Mouse (Mus musculus) adrenal gland, postnatal 14 days (tissue): ENCODE results near the gene Sh3rf1. TPM values are rescaled to one million over a fixed set of nuclear protein-coding genes. Genes with fewer than 3 reads are reported as not detected.
A peak's percentile ranks its signal among the peaks of the same experiment; 100 is the strongest.

Source experiments
- DNase-seq: peaks from one replicate; pipeline ENCODE4 v3.0.0; 2021; ENCODE audit warnings: mixed read lengths
- total RNA-seq: library from RNA; stranded (reverse); gene quantifications from 2 replicates; pipeline ENCODE4 v1.2.3, GENCODE M21; 2021

Sh3rf1 gene
- total RNA-seq, 1 experiment from 2014 or later = 9.3 TPM

DNA sequence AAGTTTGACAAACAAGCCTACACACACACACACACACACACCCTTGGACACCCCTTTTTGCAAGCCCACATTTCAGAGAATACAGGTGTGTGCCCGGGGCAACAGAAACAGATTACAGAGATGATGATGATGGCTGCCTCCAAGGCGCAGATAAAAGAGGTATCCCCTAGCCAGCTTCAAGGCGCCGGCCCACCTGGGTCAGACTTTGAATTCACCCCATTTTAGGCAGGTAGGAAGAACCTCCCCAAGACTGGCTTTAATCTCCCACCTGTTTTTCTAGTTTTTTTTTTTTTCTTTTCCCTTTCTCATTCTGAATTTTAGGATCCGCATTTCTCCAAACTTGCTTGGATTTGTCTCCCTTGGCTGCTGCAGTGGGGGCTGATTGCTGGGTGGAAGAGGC is 389 bp upstream of the Sh3rf1 start:
- no peak for DNase-seq

DNA sequence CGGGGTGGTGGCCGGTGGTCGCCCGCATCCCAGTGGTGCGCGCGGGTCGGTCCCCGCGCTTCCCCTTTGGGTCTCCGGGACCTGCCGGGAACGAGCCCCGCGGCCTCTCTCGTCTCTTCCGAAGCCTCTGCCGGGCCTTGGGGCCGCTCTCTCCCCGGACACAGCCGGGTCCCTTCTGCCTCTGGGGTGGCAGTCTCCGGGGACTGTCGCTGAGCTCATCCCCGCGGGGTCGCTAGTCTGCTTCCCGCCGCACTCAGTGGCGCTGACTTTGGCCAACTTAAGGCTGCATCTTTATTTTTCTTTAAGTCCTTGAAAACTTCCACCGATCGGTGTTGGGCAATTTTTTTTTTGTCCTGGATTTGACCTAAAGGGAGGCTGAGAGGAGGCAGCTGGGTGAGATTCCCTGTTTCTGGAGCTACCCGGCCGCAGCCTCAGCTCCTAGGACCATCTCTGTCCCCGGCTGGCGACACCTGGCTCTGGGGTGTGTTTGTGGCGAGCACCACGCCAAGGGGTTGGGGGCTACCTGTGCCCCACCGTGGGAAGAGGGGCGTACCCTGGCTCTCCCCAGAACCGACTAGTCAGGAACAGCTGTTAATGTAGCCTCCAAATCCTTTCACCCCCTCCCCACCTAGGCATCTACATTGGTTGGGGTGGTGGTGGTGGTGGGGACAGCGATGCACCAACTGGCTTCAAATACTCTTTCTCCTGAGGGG is 864 bp downstream of the Sh3rf1 start:
- DNase-seq = peak; percentile 77

DNA sequence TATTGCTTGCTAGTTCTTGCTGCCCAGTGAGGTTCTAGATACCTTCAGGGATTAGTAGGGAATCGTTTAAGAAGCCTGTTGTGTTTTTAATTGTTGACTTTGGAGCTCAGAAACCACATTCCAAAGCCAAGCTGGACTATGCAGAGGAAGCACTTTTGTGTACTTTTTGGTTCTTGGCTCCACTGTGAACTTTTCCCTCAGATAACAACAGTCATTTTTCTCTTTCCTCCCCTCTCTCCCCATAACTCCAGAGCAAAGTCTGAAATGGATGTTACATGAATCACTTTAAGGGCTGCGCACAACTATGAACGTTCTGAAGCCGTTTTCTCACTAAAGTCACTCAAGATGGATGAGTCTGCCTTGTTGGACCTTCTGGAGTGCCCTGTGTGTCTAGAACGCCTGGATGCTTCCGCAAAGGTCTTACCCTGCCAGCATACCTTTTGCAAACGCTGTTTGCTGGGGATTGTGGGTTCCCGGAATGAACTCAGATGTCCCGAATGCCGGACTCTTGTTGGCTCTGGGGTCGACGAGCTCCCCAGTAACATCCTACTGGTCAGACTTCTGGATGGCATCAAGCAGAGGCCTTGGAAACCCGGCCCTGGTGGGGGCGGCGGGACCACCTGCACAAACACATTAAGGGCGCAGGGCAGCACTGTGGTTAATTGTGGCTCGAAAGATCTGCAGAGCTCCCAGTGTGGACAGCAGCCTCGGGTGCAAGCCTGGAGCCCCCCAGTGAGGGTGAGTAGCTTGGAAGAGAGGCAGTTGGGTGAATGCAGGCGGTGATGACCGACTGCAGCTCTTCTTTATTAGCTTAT is 2.1 kb downstream of the Sh3rf1 start:
- no peak for DNase-seq

DNA sequence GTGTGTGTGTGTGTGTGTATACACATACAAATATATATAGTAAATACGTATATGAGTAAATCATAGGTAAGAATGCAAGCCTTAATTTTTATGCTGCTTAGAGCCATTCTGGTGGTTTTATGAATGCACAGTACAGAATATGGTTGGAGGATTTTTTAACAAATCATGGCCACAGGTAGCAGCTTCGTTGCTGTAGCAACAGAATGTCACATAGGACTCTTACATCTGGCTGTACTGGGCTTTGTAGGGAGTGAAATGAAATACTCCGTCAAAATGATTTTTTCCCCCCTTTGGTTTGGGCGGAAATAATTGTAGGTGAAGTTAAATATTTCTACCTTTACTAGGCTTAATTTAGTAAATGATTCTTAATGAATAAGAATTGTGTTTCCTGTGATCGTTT is 3.0 kb downstream of the Sh3rf1 start:
- no peak for DNase-seq

DNA sequence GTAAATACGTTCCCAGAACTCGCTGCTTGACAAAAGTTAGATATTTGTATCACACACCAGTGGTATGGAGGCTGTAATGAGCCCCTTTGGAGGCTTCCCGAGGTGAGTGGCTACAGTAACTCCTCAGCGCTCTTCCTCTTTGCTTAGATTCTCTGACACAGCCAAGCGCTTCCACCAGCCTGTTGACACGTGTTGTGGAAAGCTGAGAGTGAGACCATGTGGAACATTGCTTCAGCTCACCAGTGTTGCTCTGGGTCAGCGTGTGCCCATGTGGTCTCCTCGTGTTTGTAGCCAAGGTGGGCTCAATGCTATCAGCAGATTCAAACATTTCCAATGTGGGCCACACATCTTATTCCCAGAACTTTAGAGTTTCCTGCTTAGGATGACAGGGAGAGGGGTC is 5.0 kb downstream of the Sh3rf1 start:
- DNase-seq = no peak

DNA sequence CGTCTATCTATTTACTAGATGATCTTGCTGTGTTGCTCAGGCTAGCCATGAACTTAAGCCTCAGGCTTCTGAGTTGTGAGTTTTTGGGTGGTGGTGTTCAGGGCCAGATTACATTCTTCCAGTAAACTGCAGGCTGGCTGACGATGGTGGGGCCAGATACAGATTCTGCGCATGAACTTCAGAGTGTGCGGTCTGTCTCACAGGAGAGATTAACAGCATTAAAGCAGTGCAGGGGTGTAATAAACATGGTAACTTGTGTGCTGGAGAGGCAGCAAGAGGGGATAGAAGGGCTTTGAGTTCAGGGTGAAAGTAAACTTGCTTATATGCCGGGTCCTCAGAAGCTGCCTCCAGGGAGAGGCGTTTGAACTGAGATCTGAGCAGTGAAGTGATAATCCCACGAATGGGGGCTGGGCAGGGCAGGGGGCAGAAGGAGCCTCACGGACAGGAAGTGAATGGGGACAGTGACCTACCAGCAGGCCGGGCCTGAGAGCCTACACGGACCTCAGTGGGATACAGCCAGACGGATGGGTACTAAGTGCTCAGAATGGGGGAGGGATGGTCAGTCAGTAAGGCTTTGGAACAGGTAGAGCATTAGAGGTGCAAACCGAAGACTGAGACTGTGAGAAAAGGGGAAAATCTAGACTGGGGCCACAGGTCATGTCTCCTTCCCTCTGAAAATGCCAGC is 6.0 kb downstream of the Sh3rf1 start:
- DNase-seq = no peak

DNA sequence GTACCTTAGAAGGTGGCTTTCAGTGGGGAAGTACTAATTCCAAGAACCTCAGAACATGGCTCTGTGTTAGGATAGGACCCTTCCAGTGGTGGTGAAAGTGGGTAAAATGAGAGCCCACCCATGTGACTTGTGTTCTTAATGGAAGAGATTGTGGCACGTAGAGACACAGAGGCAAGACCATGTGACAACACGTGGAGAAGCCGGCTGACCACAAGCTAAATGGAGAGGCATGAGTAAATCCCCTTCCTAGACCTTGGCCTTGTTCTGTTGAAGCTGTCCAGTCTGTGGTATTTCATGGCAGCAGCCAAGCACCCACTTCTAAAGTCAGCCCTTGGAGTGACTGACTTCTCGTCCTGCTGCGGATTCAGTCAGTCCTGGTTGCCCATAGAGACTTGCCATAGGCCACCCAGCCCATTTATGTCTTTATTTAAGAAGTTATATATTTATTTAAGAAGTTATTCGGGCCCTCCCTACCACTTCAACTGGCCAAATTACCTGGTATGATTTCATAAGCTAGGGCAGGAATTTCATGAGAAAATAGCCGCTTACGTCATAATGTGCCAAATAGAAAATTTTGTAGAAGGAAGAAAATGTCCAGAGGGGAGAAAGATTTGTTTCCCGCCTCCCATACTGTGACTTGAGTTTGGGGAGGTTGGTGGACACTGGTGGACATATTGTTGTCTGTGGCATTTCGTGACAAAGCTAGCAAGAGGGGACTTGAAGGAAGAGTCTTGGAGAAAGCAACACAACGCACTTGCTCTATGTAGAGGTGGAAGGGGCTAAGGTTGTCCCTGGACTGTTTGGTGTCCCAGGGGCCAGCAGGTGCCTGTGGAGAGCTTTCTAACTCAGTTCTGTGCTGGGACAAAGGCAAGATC is 7.4 kb downstream of the Sh3rf1 start:
- DNase-seq = peak; percentile 17

DNA sequence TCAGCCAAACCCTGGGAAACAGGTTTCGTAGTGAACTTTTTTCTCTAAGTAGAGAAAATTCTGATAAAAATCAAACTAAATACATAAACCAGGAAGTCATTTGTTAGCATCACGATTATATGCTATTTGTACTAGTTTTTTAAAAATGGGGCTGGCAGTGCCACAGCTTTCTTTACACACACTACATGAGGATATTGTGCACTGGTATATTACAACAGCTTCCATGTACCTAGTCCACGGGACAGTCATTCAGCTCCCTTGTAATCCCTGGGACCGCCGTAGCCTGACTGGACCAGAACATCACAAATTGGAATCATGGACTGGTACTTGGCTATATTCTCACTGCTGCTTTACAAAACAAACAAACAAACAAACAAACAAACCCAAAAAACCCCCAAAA is 11.8 kb downstream of the Sh3rf1 start:
- no peak for DNase-seq

DNA sequence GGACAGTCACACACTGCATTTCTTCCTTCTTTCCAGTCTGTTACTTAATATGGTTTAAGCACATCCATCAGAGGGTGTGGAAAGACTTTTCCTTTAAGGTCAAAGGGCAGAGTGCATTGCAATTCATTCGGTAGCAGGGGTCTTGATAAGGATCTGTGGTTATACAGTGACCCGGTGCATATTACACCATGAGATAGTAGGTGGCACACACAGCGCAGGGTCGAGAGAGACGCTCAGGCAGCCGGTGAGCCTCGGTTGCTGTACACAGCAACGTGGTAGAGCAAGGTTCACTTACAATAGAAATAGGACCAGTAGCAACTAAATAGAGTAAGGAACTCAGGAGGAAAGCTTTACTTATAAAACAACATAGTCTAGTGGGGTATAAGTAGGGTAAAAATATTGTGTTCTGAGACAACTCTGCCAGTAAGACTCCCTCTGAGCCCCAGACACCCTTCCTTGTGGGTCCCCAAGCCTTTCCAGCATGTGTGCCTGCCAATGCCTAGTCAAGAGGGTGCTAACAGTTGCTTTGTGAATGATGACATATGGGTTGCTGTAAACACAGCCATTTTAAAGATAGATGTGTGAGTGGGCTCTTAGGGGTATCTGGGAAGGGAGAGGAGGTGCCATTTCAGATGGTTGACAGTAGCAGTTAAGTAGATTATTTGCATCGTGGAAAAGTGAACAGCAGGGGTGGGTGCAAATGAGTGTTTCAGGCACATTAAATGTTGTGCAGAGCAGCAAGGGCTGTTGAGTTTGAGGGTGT is 13.0 kb downstream of the Sh3rf1 start:
- no peak for DNase-seq

DNA sequence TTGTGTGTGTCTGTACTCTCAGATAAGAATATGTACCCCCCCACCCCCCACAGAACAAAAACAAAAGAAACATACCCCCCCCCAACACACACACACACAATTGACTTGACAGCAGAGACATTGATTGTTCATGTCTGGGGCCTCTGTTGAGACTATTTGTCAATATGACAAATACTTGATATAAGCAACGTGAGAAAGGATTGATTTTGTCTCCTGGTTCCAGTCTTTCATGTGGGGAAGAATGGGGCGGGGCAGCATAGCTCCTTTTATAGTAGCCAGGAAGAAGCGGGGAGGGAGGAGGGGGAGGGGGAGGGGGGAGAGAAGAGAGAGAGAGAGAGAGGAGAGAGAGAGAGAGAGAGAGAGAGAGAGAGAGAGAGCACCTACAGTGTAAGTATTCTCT is 15.9 kb downstream of the Sh3rf1 start:
- no peak for DNase-seq

DNA sequence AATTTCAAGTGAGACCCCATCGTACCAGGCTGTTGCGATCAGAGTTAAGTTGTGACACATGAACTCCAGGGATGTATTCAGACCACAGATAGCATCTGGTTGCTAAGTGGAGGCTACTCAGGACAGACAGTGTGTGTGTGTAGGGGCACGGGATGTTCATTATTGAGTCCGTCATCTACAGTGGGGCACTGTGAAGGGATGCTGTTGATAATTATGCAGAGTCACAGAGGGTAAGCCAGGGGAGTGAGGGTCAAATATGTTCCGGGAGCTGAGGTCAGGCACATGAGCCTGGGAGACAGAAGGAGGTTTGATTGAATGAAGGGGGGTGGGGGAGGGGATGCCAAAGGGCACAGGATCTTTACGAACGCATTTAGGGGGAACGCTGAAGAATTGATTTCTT is 17.6 kb downstream of the Sh3rf1 start:
- no peak for DNase-seq

DNA sequence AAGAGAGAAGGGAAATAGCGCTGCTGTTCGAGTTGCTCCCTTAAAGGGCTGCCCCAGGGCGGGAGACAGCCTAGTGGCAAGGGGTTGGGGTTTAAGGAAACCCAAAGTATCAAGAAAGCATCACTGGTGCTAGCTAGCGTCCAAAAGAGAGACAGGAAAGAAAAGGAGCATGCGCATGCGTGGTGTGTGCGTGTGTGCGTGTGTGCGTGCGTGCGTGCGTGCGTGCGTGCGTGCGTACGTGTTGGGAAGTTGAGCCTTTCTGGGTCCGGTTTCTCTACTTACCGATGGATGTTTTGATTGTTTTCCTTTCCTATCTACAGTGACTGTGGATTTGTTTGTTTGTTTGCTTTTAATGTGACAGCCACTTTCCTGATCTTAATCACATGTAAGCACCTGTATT is 19.2 kb downstream of the Sh3rf1 start:
- DNase-seq = no peak

DNA sequence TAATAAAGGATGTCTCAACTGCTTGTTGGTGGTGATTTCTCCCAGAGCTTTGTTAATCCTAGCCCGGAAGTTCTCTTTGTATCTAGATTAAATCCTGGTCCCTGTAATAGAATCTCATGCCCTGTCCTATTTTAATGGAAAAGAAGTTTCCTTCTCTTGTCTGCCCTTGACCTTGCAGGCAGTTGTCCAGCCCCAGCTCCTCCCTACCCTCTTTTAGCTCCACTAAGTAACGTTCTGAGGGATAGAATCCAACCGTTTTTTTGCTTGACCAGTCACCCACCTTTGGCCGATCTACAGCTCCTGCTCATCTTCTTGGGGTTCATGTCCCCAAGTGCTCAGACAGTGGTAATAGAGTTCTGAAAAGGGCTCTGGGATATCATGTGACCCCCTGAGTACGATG is 19.8 kb downstream of the Sh3rf1 start:
- DNase-seq = no peak

DNA sequence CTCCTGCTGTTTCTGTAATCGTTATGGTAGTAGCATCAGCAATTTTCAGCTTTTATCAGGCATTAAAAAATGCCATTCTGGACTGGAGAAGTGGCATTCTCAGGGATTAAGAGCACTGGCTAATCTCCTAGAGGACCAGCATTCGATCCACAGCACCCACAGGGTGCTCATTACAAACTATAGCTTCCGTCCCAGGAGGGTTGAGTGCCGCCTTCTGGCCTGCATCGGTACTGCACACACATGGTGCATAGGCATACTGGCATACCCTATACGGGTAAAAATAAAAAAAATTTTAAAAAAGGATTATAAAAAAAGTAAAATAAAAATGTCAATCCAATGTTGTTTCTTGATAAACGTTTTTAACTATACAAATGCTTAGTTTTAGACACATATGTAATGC is 20.5 kb downstream of the Sh3rf1 start:
- DNase-seq = no peak

DNA sequence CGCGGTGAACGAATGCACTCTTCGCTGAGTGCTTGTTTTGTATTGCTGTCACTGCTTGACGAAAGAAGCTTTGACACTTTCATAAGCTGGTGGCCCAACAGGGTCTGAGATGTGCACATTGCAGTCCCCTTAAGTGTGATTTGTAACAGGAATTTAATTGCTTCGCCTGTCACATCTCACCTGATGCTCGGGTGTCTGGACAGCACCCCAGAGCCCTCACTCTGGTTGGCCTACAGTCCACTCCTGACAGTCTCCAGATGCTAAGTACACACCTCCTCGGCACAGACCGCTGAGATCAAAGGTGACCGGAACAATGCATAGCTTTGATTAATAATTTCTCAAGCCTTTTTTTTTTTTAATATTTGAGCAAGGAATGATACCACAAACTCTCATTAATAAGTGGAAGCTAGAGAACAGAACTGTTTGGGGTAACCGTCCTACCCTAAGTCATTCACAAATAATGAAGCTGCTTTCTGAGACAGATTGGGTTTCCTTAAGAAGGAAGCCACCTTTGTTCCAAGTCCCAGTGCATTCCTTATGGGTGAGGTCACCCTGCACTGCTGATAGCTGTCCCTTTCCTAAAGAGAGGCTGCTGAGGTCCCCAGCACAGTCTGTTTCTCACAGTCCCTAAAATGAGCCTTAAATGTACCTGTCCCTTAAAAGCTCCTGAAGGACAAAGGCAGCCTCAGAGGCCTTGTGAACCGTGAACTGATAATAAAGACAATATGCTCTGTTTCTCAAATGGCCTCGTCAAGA is 23.8 kb downstream of the Sh3rf1 start:
- DNase-seq = no peak

DNA sequence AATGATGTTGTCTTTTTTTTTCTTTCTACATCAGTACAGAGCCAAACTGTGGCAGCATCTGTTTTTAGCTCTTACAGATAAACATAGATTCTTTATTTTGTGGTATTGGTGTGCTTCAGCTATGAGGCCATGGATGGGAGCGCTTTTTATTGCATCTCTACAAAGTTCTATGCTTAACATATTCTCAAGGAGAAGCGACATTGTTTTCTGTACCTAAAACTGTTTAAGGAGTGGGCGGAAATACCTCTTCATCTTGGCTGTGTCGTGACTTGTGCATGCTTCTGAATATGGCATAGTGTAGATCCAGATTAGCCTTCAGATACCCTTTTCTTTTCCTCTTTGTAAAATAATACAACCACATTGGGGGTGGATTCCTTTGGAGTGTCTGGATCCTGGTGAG is 25.8 kb downstream of the Sh3rf1 start:
- DNase-seq = no peak

DNA sequence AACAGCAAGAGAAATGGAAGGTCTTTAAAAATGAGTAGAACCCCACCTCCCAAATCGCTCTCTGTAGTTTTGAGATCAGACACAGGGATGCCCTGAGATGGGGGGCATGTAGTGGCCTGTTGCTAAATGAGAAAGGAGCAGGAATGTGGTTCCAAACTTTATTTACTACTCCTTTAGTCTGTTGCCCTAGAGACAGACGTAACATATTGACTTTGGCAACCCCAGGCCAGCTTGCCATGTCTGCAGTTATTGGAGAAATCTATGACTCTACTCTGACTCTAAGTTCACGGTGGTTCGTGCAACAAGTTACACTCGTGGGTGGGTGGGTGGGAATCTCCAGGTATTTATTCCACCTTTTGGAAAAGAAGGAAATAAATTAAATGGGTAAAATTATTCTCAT is 30.5 kb downstream of the Sh3rf1 start:
- no peak for DNase-seq

DNA sequence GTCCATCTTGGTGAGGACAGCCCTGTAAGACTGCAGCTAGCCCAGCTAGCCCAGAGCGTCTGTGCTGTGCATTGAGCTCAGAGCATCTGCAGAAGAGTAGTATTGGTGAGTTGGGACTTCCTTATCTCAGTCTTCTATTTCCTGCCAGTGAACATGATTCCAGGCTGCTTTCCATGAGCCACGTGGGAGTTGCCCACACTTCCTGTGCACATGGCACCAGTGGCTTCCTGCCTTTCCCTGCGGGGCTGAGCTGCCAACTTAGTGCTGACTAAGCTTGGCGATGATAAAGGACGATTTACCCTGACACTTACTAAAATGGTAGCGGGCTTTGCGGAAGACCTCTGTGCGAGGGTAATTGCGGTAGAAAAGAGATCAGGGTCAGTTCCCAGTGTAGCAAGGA is 35.2 kb downstream of the Sh3rf1 start:
- no peak for DNase-seq

DNA sequence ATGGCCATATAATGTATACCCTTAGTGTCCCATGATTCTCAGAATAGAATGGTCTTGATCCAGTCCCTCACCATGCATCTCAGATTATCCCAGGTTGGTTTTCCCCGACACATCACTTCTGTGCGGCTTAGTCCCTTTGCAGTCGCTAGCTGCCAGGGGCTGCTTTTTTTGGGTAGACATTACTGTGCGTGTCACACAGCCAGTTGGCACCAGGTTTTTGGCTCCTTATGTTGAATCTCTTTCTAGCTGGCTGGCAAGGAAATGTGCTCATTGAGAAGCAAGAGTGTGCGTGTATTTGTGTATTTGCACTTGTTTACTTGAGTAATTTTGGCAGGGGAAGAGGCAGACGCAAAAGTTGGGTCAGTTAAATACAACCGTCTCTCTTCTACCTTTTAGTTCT is 35.9 kb downstream of the Sh3rf1 start:
- DNase-seq = no peak

DNA sequence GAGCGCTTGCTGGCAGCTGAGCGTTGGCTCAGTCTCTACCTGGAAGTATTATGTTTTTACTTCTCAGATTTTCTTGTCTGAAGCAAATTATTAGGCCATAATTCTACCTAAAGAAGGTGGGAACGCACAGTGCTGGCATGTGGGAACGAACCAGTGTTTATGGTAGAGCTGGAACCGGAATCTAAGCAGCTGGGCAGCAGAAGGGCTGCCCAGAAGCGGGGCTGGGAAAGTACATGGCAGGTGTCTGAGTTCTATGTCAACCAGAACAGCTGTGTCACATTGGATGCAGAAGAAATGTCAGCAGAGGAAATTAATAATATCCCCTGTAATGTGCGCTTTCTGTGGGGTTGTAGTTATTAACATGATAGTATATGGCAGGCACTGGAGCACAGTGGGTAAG is 36.9 kb downstream of the Sh3rf1 start:
- no peak for DNase-seq

DNA sequence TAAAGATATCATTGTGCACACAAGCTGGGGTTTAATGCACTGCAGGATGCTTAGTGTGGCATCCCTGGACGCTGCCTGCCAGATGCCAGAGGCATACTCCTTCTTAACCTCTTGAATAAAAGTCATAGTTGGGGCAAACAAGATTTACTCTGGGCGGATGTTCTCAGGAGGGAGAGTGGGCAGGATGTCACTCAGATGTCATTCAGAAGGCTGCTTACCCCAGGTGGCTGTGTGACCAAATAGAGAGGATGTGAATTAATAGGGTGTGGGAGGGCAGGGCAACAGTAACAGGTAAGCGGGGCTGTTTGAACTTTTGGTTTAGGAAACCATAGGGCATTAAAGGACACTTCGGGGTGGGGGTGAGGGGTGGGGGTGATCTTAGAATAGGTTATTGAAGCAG is 37.7 kb downstream of the Sh3rf1 start:
- DNase-seq = no peak
